Comparison of ENCODE assay signal across 8 mouse cellular contexts in genomic region chr4:141514179-141514641, GRCm38 (mm10). TPM values are rescaled to one million over a fixed set of nuclear protein-coding genes. Genes with fewer than 3 reads are reported as not detected.
DNase-seq lines count a peak whose midpoint lies in the region; TF ChIP-seq lines count a peak whose summit lies in the region.

No protein-coding gene starts in this region.

- no peak overlapping the region for H3K4me3 ChIP-seq in ES-Bruce4 (ENCODE audit: low read depth, low read length)
- no peak overlapping the region for H3K4me3 ChIP-seq in kidney, adult 2 months (ENCODE audit: insufficient read depth, low read depth, low read length)
- H3K4me3 ChIP-seq in lung, adult 2 months (replicated peaks; ENCODE audit: extremely low read depth, low read depth, low read length), result no peak overlapping the region

- WGBS in kidney, adult 2 months, result 7% methylated on average over 12 of the region's 12 CpGs
- 10% methylated on average over 12 of the region's 12 CpGs for WGBS in lung, adult 2 months

- TF ChIP-seq POLR2A in ES-Bruce4 (IDR thresholded peaks at IDR 0.05; ENCODE audit: insufficient read depth, low read length), result no peak
- no peak for TF ChIP-seq POLR2A in kidney, adult 2 months (IDR thresholded peaks at IDR 0.05; ENCODE audit: low read depth, low read length)
- no peak for TF ChIP-seq POLR2A in lung, adult 2 months (IDR thresholded peaks at IDR 0.05; ENCODE audit: borderline replicate concordance, extremely low read depth, low read depth, low read length)

- DNase-seq in heart, adult 11 months, result peak; percentile 92
- no peak for DNase-seq in heart, postnatal 14 days
- DNase-seq in kidney, adult 2 months, result peak; percentile 87
- DNase-seq in lung, adult 2 months, result peak; percentile 61
- DNase-seq in left cerebral cortex, postnatal 14 days (ENCODE audit: low spot score in 2 of 2), result no peak
- no peak for DNase-seq in testis, postnatal 14 days (ENCODE audit: low spot score)
- DNase-seq in cerebellum, postnatal 4 days (ENCODE audit: low spot score in 2 of 2), result no peak

- H3K9me3 ChIP-seq in ES-Bruce4 (replicated peaks; ENCODE audit: control insufficient read depth, insufficient read depth, low read length, poor library complexity, severe bottlenecking), result no peaks in the 10 kb centered on the region

- H3K9ac ChIP-seq in ES-Bruce4 (ENCODE audit: low read depth, poor library complexity, severe bottlenecking), result no peak overlapping the region

- no peak for TF ChIP-seq CTCF in ES-Bruce4 (IDR thresholded peaks at IDR 0.05; ENCODE audit: low read depth, low read length)
- TF ChIP-seq CTCF in kidney, adult 2 months (conservative IDR thresholded peaks at IDR 0.05; ENCODE audit: insufficient read depth, insufficient read length, low read depth, low read length), result no peak
- TF ChIP-seq CTCF in lung, adult 2 months (IDR thresholded peaks at IDR 0.05; ENCODE audit: insufficient read depth, low read length), result no peak

- H3K36me3 ChIP-seq in ES-Bruce4 (ENCODE audit: control insufficient read depth, insufficient read depth, low read length, poor library complexity, severe bottlenecking), result peaks cover 3% of the 10 kb centered on the region; the same call in 1 of the 2 replicates
- H3K36me3 ChIP-seq in kidney, adult 2 months (ENCODE audit: control insufficient read depth, insufficient read depth, low read length), result no peaks in the 10 kb centered on the region

- intact Hi-C loops in heart, postnatal 14 days (cut with DNase I), result no loop called here
- intact Hi-C loops in left cerebral cortex, postnatal 14 days (cut with DNase I), result no loop called here

- no peaks in the 10 kb centered on the region for H3K4me1 ChIP-seq in ES-Bruce4 (ENCODE audit: control insufficient read depth, insufficient read depth, low read length)
- peaks cover 22% of the 10 kb centered on the region for H3K4me1 ChIP-seq in kidney, adult 2 months (ENCODE audit: control insufficient read depth, insufficient read depth, low read length)
- H3K4me1 ChIP-seq in lung, adult 2 months (ENCODE audit: control insufficient read depth, insufficient read depth, low read length), result peaks cover 23% of the 10 kb centered on the region

- no peak overlapping the region for H3K27ac ChIP-seq in ES-Bruce4 (ENCODE audit: insufficient read depth, low read length)
- peak overlapping the region; percentile 19; the same call in 1 of the 2 replicates for H3K27ac ChIP-seq in kidney, adult 2 months (ENCODE audit: insufficient read depth, low read depth, low read length)

- H3K27me3 ChIP-seq in ES-Bruce4 (ENCODE audit: control insufficient read depth, insufficient read depth, low read length, poor library complexity, severe bottlenecking), result no peaks in the 10 kb centered on the region
- H3K27me3 ChIP-seq in kidney, adult 2 months (replicated peaks; ENCODE audit: control insufficient read depth, insufficient read depth, low read length), result no peaks in the 10 kb centered on the region

- peak; percentile 80; the same call in 1 of the 2 replicates for TF ChIP-seq EP300 in ES-Bruce4 (IDR thresholded peaks at IDR 0.05; ENCODE audit: insufficient read depth, low read depth, low read length)

RNA-seq across cellular contexts. Expression of gene Spen, which starts 24.2 kb away (rescaled TPM):
- total RNA-seq in heart, postnatal 14 days (2021), result 10 to 100 TPM; 33.8 to 34.0 TPM
- 39.6 and 46.9 TPM in 2 replicates for polyA plus RNA-seq in ES-Bruce4 (2011; ENCODE audit: insufficient read depth, insufficient read length, low read depth, missing spikeins)
- polyA plus RNA-seq in kidney, adult 2 months (2012; rRNA removed), result 15.9 and 19.6 TPM in 2 replicates
- 27.1 and 30.4 TPM in 2 replicates for polyA plus RNA-seq in lung, adult 2 months (2012; rRNA removed)
- total RNA-seq in left cerebral cortex, postnatal 14 days (2021), result 10 to 100 TPM; 49.5 to 58.6 TPM

Comparison
In these comparisons a context has a peak if more than half of its experiments do, and no peak if none do; other contexts are left out.
1. DNase-seq: peak in heart, adult 11 months (single experiment), kidney, adult 2 months (single experiment) and lung, adult 2 months (single experiment); none in heart, postnatal 14 days (0 of 2), left cerebral cortex, postnatal 14 days (0 of 2), testis, postnatal 14 days (single experiment) and cerebellum, postnatal 4 days (0 of 2).